Mouse (Mus musculus): ENCODE data around the gene Ralgapa2.

- no peak for TF ChIP-seq POLR2A (IDR thresholded peaks at IDR 0.05; ENCODE audit: borderline replicate concordance, insufficient read depth, low read length)
- no peak for TF ChIP-seq CTCF (IDR thresholded peaks at IDR 0.05; ENCODE audit: borderline replicate concordance, insufficient read depth, low read depth, low read length)
These were observed 288.8 kb downstream of the Ralgapa2 start for GRCm38 (mm10) chr2:146223176-146223905.

Data from cerebellum, adult 2 months (tissue).